Mouse (Mus musculus) limb, embryonic 15.5 days (tissue): ENCODE measurements around the gene Taar8b. TPM values are rescaled to one million over a fixed set of nuclear protein-coding genes. Genes with fewer than 3 reads are reported as not detected.

Experiments used
- polyA plus RNA-seq: library from polyadenylated mRNA; unstranded; fragments of >200 nt; fragmentation: Nextera tagmentation; extraction: Ambion mirVana; gene quantifications from 2 replicates; pipeline ENCODE4 v1.2.1, GENCODE M21; 2015

Gene Taar8b
- polyA plus RNA-seq, 1 experiment from 2014 or later: not detected

Other genes with a start within 250 kb of the Taar8b start
- 0.15 TPM in 1 of 2 replicates, not detected in the other for gene Vnn3, start 240.8 kb downstream of the Taar8b start, polyA plus RNA-seq
- 0.60 and 0.97 TPM in 2 replicates for gene Vnn1, start 197.6 kb downstream of the Taar8b start, polyA plus RNA-seq
- gene Taar1, start 171.9 kb downstream of the Taar8b start, polyA plus RNA-seq: not detected in 2 replicates
- not detected in 2 replicates for gene Taar2, start 153.7 kb downstream of the Taar8b start, polyA plus RNA-seq
- not detected in 2 replicates for gene Taar3, start 142.7 kb downstream of the Taar8b start, polyA plus RNA-seq
- gene Taar4, start 131.8 kb downstream of the Taar8b start, polyA plus RNA-seq: not detected in 2 replicates
- not detected in 2 replicates for gene Taar5, start 121.6 kb downstream of the Taar8b start, polyA plus RNA-seq
- not detected in 2 replicates for gene Taar6, start 106.6 kb downstream of the Taar8b start, polyA plus RNA-seq
- not detected in 2 replicates for gene Taar7a, start 98.8 kb downstream of the Taar8b start, polyA plus RNA-seq
- not detected in 2 replicates for gene Taar7b, start 92.4 kb downstream of the Taar8b start, polyA plus RNA-seq
- gene Taar7d, start 65.1 kb downstream of the Taar8b start, polyA plus RNA-seq: not detected in 2 replicates
- gene Taar7e, start 54.7 kb downstream of the Taar8b start, polyA plus RNA-seq: not detected in 2 replicates
- gene Taar7f, start 42.8 kb downstream of the Taar8b start, polyA plus RNA-seq: not detected in 2 replicates
- gene Taar8a, start 15.8 kb downstream of the Taar8b start, polyA plus RNA-seq: not detected in 2 replicates
- gene Taar8c, start 9.6 kb upstream of the Taar8b start, polyA plus RNA-seq: not detected in 2 replicates
- gene Taar9, start 17.2 kb upstream of the Taar8b start, polyA plus RNA-seq: not detected in 2 replicates
- gene Stx7, start 57.0 kb upstream of the Taar8b start, polyA plus RNA-seq: 68.7 and 70.4 TPM in 2 replicates
- 18.2 and 19.2 TPM in 2 replicates for gene Moxd1, start 131.2 kb upstream of the Taar8b start, polyA plus RNA-seq